Mouse (Mus musculus): Measurements from ENCODE around the gene Tchp. TPM values are rescaled to one million over a fixed set of nuclear protein-coding genes. Genes with fewer than 3 reads are reported as not detected.

Tchp gene
- total RNA-seq (2021) = 1 to 10 TPM; 3.5 to 4.6 TPM
- long read RNA-seq, experiment 1, transcript Tchp-201 (13 exons, 2,882 nt) = major isoform, 7 of 9 reads
- long read RNA-seq, experiment 1, partial matches to known transcripts = 0 of 9 reads
- long read RNA-seq, experiment 1, other reads (novel, unspliced or antisense) = 1 of 9 reads
- long read RNA-seq, experiment 2, transcript Tchp-201 (13 exons, 2,882 nt) = major isoform, 5 of 6 reads
- long read RNA-seq, experiment 2, partial matches to known transcripts = 0 of 6 reads
- long read RNA-seq, experiment 2, other reads (novel, unspliced or antisense) = 0 of 6 reads

GRCm38 (mm10) chr5:114707265-114708068 is at the start of gene Tchp:
TSS of gene Tchp (plus strand) at chr5:114707760.
- DNase-seq = peak; percentile 95

DNA sequence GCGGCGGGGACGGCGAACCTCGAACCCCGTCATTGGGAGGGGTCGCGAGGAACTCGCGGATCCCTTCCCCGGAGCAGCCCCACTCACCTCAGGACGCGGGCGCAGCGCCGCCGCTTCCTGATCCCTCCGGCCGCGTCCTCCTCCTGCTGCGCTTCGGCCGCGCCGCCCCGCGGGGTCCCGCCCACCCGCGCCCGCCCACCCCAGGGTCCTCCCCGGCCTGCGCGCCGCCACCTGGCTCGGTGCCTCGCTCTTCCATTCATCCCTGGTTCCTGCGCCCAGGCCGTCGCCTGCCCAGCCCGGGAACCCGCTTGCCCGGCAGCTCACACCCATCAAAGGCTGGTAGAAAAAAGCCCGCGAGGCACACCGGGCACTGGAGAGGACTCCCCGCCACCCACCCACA is 49.3 kb upstream of the Tchp start, which contains the start of gene Trpv4:
Trpv4 (minus strand) TSS at position 167 of the 400 bp plus-strand sequence.
- DNase-seq = peak; percentile 40

GRCm38 (mm10) chr5:114661029-114661428 is 46.5 kb upstream of the Tchp start:
- no peak for DNase-seq

DNA sequence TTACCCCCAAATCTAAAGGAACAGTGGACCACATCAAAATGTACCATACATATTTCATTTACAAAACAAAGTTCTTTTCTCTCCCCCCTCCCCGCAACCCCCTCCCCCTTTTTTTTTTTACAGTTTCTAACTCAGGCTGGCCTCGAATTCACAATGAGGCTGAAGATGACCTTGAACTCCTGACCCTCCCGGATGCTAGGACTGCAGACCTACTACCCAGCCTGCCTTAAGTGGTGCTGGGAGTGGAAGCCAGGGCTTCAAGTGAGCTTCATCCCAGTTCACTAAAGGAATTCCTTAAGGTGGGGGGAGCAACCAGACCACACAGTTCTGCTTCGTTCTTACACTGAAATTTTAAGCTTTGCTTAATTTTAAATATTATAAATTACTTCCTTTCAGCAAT is 43.4 kb upstream of the Tchp start:
- no peak for DNase-seq

- DNase-seq = no peak
These were observed 42.8 kb upstream of the Tchp start for GRCm38 (mm10) chr5:114664750-114665149.

GRCm38 (mm10) chr5:114666659-114667058 is 40.9 kb upstream of the Tchp start:
- no peak for DNase-seq

- DNase-seq = peak; percentile 100
These were observed 40.2 kb upstream of the Tchp start for GRCm38 (mm10) chr5:114667228-114667856.

GRCm38 (mm10) chr5:114669014-114669413 is 38.5 kb upstream of the Tchp start:
- DNase-seq = no peak

GRCm38 (mm10) chr5:114673114-114673513 is 34.4 kb upstream of the Tchp start:
- no peak for DNase-seq

GRCm38 (mm10) chr5:114674594-114674993 is 33.0 kb upstream of the Tchp start:
- no peak for DNase-seq

GRCm38 (mm10) chr5:114679841-114680591 is 27.5 kb upstream of the Tchp start:
- DNase-seq = no peak

GRCm38 (mm10) chr5:114680676-114681285 is 26.8 kb upstream of the Tchp start:
- no peak for DNase-seq

- no peak for DNase-seq
These were observed 25.8 kb upstream of the Tchp start for GRCm38 (mm10) chr5:114681717-114682116.

GRCm38 (mm10) chr5:114685986-114686385 is 21.6 kb upstream of the Tchp start:
- DNase-seq = no peak

DNA sequence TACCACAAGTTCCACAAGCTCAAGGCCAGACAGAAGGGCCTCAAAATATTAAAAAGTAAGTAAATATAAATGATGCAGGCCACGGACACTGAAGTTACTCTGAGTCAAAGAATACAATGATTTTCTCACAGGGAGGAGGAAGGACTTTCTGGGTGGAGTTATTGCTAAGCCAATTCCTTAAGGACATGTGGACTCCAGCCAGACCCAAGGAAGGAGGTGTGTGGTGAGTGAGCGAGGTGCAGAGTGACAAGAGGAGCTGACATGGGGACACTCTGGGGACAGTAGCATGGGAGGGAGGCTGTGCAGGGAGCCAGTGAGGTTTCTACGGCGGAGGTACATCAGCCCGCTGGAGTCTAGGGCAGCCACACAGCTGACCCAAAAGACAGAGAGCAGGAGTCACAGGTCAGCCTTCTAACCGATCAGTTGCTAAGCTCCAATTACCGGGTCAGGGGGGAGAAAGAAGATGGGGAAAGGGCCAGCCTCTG is 20.8 kb upstream of the Tchp start:
- DNase-seq = no peak

DNA sequence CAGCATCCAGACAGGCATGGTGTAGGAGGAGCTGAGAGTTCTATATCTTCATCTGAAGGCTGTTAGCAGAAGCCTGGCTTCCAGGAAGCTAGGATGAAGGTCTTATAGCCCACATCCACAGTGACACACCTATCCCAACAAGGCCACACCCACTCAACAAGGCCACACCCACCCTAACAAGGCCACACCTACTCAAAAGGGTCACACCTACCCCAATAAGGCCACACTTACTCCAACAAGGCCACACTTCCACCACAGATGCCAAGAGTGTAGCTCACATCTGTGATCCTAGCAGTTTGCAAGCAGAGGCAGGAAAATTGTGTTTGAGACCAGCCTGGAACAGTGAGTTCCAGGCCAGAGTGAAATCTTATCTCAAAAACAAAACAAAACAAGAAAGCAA is 19.7 kb upstream of the Tchp start:
- DNase-seq = no peak

- no peak for DNase-seq
These were observed 18.9 kb upstream of the Tchp start for GRCm38 (mm10) chr5:114688703-114689102.

- DNase-seq = no peak
These were observed 17.7 kb upstream of the Tchp start for GRCm38 (mm10) chr5:114689700-114690366.

DNA sequence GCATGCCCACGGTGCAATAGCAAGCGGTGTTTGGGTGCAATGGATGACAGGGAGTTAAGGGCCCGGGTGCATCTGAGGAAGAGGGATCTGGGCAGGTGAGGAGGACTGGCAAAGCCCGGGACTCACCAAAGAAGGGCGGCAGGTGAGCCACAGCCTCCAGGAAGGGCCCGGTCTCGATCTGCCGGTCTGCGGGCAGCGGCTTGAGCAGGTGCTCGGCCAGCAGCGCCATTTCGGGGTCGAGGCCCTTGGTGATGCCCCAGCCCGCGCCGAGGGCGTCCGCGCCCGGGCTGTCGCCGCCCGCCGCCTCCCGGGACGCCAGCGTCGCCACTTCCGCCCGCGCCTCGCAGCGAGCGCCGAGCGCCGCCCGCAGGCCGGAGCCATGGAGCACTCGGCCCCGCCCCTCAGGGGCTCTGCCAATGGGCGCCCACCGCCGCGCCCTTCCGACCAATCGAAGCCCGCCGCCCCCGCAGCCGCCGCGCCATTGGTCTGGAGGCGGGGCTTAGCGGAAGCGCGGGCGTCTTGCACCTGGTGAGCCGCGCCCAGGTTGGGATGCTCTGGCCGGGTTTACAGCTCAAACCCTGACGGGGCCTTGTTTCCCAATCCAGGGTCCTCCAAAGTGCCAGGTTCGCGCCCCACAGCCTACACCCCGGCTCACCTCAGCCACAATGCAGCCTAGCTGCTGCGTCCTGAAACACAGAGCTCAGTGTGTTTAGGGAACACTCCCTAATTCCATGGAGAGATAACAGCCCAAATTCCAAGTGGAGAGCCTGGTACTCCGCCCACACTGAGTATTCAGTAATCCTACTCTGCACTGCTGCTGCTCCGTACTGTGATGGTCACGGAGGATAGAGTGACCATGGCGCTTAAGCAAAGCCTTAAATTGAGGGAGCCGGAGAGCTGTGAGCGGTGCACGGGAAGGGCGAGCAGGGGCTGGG is 16.7 kb upstream of the Tchp start, which contains the start of gene Gltp:
Gltp (minus strand) TSS at position 352 of the 935 bp plus-strand sequence.
- peak; percentile 94 for DNase-seq

DNA sequence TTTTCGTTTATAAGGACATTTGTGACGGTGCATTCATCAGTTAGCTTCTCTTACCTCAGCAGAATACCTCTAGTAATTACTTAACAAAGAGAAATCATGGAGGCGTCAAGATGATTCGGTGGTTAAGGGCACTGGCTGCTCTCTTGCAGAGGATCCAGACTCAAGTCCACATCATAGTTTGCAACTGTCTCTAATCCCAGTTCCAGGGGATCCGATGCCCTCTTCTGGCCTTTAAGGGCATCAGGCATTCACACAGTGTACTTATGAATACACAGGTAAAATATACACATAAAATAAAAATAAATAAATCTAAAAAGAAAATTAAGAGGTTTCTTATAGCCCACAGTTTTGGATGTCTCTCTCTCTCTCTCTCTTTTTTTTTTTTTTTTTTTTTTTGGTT is 11.8 kb upstream of the Tchp start:
- DNase-seq = no peak
